Mouse (Mus musculus) thymus, adult 2 months (tissue): ENCODE measurements around the gene Mief2.

Source experiments
- CTCF ChIP-seq: fragments of 200-500 bp; IDR thresholded peaks from 2 replicates; pipeline ENCODE4 v1.5.1; 2012; ENCODE audit warnings: mild to moderate bottlenecking, control low read depth, low read length, moderate library complexity, borderline replicate concordance; ENCODE audit not compliant: control insufficient read depth, poor library complexity, insufficient read depth; ENCODE audit errors: extremely low read depth
- POLR2A ChIP-seq: fragments of 200-500 bp; IDR thresholded peaks from 2 replicates; pipeline ENCODE4 v1.6.1; 2012; ENCODE audit warnings: mild to moderate bottlenecking, low read length, control low read depth, moderate library complexity; ENCODE audit not compliant: control insufficient read depth, poor library complexity, insufficient read depth; ENCODE audit errors: extremely low read depth

- TF ChIP-seq CTCF, result no peak
- TF ChIP-seq POLR2A, result no peak
These were observed 2.0 kb downstream of the Mief2 start for GRCm38 (mm10) chr11:60730169-60730568.
